Mouse (Mus musculus) heart, adult 2 months (tissue): ENCODE measurements around the gene Dpysl5. TPM values are rescaled to one million over a fixed set of nuclear protein-coding genes. Genes with fewer than 3 reads are reported as not detected.

Experiments used
- DNase-seq, 2 experiments: peaks; one replicate each; pipeline ENCODE4 v3.0.0; 2021
- H3K27ac ChIP-seq: fragments of 200-600 bp; 2 replicates; pipeline ENCODE4 v1.8.1; 2022
- H3K27me3 ChIP-seq: fragments of 200-500 bp; 2 replicates; pipeline ENCODE4 v1.6.1; 2012; ENCODE audit warnings: mild to moderate bottlenecking, low read length, inconsistent platforms, mixed read lengths; ENCODE audit not compliant: control insufficient read depth, insufficient read depth
- H3K36me3 ChIP-seq: fragments of 200-500 bp; 2 replicates; pipeline ENCODE4 v1.6.1; 2012; ENCODE audit warnings: low read length, inconsistent platforms; ENCODE audit not compliant: control insufficient read depth, insufficient read depth
- H3K4me1 ChIP-seq: fragments of 200-500 bp; 2 replicates; pipeline ENCODE4 v1.6.1; 2011; ENCODE audit warnings: low read length; ENCODE audit not compliant: control insufficient read depth, insufficient read depth
- H3K4me3 ChIP-seq: fragments of 200-600 bp; 2 replicates; pipeline ENCODE4 v1.8.1; 2022
- H3K79me2 ChIP-seq: fragments of 200-500 bp; replicated peaks from 2 replicates; pipeline ENCODE4 v1.6.1; 2012; ENCODE audit warnings: mild to moderate bottlenecking, inconsistent platforms, low read length, moderate library complexity, mixed read lengths; ENCODE audit not compliant: control insufficient read depth, insufficient read depth
- H3K9ac ChIP-seq: fragments of 200-500 bp; 2 replicates; pipeline ENCODE4 v1.6.1; 2012; ENCODE audit warnings: low read depth, mild to moderate bottlenecking, control low read depth, inconsistent platforms, low read length, mixed read lengths
- CTCF ChIP-seq: fragments of 200-600 bp; IDR thresholded peaks from 2 replicates; pipeline ENCODE4 v1.8.1; 2022; ENCODE audit warnings: antibody characterized with exemption, mild to moderate bottlenecking, moderate library complexity
- EP300 ChIP-seq: fragments of 200-500 bp; IDR thresholded peaks from 2 replicates; pipeline ENCODE4 v1.6.1; 2011; ENCODE audit warnings: low read depth, low read length, control low read depth; ENCODE audit not compliant: insufficient read depth
- POLR2A ChIP-seq: fragments of 200-500 bp; IDR thresholded peaks from 2 replicates; pipeline ENCODE4 v1.6.1; 2011; ENCODE audit warnings: mild to moderate bottlenecking, low read depth, low read length, control low read depth; ENCODE audit not compliant: insufficient read depth
- WGBS: fragments of 180-500 bp; shearing (Covaris S2); methylation state at CpG from one replicate; pipeline ENCODE4 v1.1.7; 2018; 5-methylcytosine and 5-hydroxymethylcytosine counted together
- intact Hi-C: fragments of 180-260 bp; cut with DNase I; formaldehyde crosslinking; loops from one replicate; pipeline ENCODE4 v1.15.1; 2025
- polyA plus RNA-seq: library from polyadenylated mRNA; depleted of rRNA; stranded (reverse); fragments of >200 nt; gene quantifications from 2 replicates; pipeline ENCODE4 v1.2.3, GENCODE M21; 2012
- total RNA-seq, 2 experiments: library from RNA; stranded (reverse); gene quantifications; 2 replicates each; pipeline ENCODE4 v1.2.3; 2021

The Dpysl5 gene
- total and polyA plus RNA-seq, 3 experiments: 0.61 to 1.3 (median 0.82) TPM

- H3K79me2 ChIP-seq: no peaks in the 10 kb centered on the region
- no peak for TF ChIP-seq CTCF
- TF ChIP-seq POLR2A: no peak
- no peak for TF ChIP-seq EP300
- no peaks in the 10 kb centered on the region for H3K4me1 ChIP-seq
- no peak overlapping the region for H3K9ac ChIP-seq
- WGBS: 76% methylated on average over 10 of the region's 10 CpGs
- H3K4me3 ChIP-seq: no peak overlapping the region
- H3K27me3 ChIP-seq: peaks cover 3% of the 10 kb centered on the region
- no peaks in the 10 kb centered on the region for H3K36me3 ChIP-seq
- H3K27ac ChIP-seq: no peak overlapping the region
- intact Hi-C loops: loop anchor here (10.0 kb wide), 1 partner anchor 277 kb away; no protein-coding TSS in a partner anchor
- DNase-seq: no peak
Measured at GRCm38 (mm10) chr5:30717991-30718703, 6.8 kb downstream of the Dpysl5 start.

- Histone ChIP-seq H3K27ac (no peak overlapping the region), H3K4me1 (no peaks in the 10 kb centered on the region), H3K4me3 (no peak overlapping the region), H3K27me3 (no peaks in the 10 kb centered on the region), H3K36me3 (no peaks in the 10 kb centered on the region), H3K9ac (no peak overlapping the region), H3K79me2 (no peaks in the 10 kb centered on the region)
- no peak for TF ChIP-seq CTCF
- intact Hi-C loops: no loop called here
- WGBS: 86% methylated on average over 8 of the region's 8 CpGs
- no peak for DNase-seq
Measured at GRCm38 (mm10) chr5:30721935-30722334, 10.6 kb downstream of the Dpysl5 start.

DNA sequence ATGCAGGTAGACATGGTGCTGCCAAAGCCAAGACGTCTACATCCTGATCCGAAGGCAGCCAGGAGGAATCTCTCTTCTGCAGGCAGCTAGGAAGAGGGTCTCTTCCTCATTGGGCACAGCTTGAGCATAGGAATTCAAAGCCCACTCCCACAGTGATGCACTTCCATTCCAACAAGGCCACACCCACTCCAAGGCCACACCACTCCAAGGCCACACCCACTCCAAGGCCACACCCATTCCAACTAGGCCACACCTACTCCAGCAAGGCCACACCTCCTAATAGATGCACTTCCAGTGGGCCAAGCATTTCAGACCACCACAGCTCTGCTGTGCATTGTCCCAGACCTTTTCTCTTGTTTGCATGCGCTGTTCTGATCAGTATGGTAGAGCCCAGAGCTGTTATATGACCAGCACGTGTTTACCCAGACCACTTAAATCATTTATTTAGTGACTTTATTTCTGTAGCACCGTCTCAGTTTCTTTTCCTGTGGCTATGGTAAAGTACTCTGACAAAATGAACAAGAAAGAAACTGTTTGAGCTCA lies 14.9 kb downstream of the Dpysl5 start:
- Histone ChIP-seq H3K9ac (no peak overlapping the region), H3K4me1 (no peaks in the 10 kb centered on the region), H3K27ac (no peak overlapping the region), H3K36me3 (no peaks in the 10 kb centered on the region), H3K27me3 (no peaks in the 10 kb centered on the region), H3K4me3 (no peak overlapping the region), H3K79me2 (no peaks in the 10 kb centered on the region)
- TF ChIP-seq POLR2A: no peak
- no peak for TF ChIP-seq CTCF
- TF ChIP-seq EP300: no peak
- no peak for DNase-seq
- intact Hi-C loops: no loop called here
- 89% methylated on average over 5 of the region's 5 CpGs for WGBS

GRCm38 (mm10) chr5:30732511-30732910 lies 21.1 kb downstream of the Dpysl5 start:
- no peak overlapping the region for H3K4me3 ChIP-seq
- H3K4me1 ChIP-seq: no peaks in the 10 kb centered on the region
- no peak overlapping the region for H3K27ac ChIP-seq
- H3K79me2 ChIP-seq: no peaks in the 10 kb centered on the region
- 78% methylated on average over 7 of the region's 7 CpGs for WGBS
- no peak for TF ChIP-seq CTCF
- no peak for TF ChIP-seq POLR2A
- TF ChIP-seq EP300: no peak
- no peak overlapping the region for H3K9ac ChIP-seq
- no peak for DNase-seq
- no peaks in the 10 kb centered on the region for H3K36me3 ChIP-seq
- intact Hi-C loops: no loop called here
- no peaks in the 10 kb centered on the region for H3K27me3 ChIP-seq

DNA sequence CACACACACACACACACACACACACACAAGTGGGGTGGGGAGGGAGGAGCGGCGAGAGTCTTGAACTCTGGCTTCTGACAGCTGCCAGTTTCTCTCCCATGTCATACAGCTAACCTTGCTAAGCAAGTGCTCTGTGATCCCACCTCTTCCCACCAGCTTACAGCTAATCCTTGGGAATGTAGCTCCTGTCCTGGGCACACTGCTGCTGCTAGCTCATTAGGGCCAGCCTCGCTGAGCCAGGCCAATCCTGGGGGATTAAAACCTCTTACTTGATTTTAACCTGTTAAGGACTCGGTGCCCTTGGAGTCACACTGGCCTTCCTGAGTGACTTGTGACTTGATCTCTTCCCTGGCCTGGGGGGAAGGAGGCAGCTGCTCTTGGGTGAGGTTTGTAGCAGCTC lies 23.3 kb downstream of the Dpysl5 start:
- WGBS: 61% methylated on average over 4 of the region's 4 CpGs
- Histone ChIP-seq H3K27me3 (no peaks in the 10 kb centered on the region), H3K79me2 (no peaks in the 10 kb centered on the region), H3K4me3 (no peak overlapping the region), H3K36me3 (no peaks in the 10 kb centered on the region), H3K4me1 (no peaks in the 10 kb centered on the region), H3K9ac (no peak overlapping the region), H3K27ac (no peak overlapping the region)
- no peak for DNase-seq
- no peak for TF ChIP-seq POLR2A
- no peak for TF ChIP-seq EP300
- TF ChIP-seq CTCF: no peak
- intact Hi-C loops: no loop called here

DNA sequence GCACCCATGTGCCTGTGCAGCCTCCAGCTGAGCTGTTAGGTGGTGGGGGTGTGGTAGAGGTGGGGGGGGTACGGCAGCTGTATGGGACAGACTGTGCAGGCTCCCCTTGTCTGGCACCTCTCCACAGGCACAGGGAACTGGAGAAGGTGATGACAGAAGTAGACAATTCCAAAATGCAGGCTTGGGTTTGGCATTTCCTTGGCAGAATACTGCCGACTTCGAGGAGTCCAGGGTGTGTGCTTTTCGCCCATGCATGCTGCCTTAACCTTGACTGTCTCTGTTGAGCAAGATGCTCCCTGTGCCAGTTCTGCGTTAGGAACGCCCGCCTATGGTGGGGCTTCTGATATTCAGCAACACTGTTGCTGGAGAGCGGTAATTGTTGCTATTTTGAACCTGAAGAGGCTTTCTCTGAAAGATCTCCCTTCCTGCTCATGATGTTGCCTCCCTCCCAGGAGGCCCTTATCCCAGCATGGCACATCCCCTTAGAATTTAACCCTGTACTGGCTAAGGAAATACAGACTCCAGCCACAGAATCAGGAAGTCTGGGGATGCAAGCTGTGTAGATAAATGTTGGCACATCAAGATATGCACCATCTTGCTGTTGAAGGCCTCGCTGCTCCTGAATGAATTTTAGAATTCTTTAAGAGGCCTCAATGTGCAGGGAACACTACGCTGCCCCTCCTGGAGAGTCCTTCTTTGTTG lies 26.9 kb downstream of the Dpysl5 start:
- WGBS: 15% methylated on average over 10 of the region's 10 CpGs
- Histone ChIP-seq H3K36me3 (no peaks in the 10 kb centered on the region), H3K27me3 (no peaks in the 10 kb centered on the region; the same call in 1 of the 2 replicates), H3K4me1 (no peaks in the 10 kb centered on the region), H3K9ac (no peak overlapping the region), H3K79me2 (no peaks in the 10 kb centered on the region), H3K27ac (no peak overlapping the region), H3K4me3 (no peak overlapping the region)
- intact Hi-C loops: no loop called here
- DNase-seq: peak in 1 of 2 experiments; percentile 11
- no peak for TF ChIP-seq CTCF
- TF ChIP-seq POLR2A: no peak
- TF ChIP-seq EP300: no peak
